Mouse (Mus musculus): Measurements from ENCODE around the gene Scamp2.

Gene Scamp2

GRCm38 (mm10) chr9:57627892-57628291, 67.1 kb downstream of the Scamp2 start:
- DNase-seq (ENCODE audit: low spot score), result no peak

GRCm38 (mm10) chr9:57628717-57629116, 68.0 kb downstream of the Scamp2 start:
- DNase-seq (ENCODE audit: low spot score), result no peak

DNA sequence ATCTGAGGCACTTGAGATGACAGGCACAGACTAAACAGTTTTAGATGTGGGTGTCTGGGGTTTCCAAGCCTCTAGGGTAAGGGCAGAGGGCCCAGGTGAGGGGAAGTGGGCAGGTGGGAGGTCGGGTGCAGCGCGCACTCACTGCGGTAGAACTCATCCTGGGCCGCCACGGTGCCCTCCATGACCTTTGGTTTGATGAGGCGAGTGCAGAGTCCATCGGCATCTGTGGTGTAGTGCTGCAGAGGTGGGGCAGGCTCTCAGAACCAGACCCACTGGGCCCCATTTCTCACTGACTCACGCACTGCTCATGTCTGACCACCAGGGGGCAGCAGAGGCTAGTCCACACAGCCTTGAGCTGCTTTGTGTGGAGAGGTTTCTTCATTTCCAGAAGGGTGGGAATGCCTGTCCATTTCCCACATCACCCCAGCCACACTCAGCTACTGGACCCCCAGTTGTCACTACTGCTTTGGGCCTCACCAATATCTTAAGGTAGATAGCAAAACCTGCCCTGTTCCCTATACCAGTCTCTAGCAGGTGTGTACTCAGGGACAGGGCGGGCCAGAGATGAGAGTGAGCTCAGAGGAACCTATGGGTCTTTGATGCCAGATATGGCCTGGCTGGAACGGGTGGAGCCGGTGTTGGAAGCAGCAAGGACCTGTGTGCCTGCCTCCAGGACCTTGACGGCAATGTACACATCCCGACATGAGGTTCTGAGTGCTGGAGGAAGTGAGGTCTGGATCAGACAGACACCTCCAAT, 68.6 kb downstream of the Scamp2 start:
- peak; percentile 76 for DNase-seq (ENCODE audit: low spot score)

DNA sequence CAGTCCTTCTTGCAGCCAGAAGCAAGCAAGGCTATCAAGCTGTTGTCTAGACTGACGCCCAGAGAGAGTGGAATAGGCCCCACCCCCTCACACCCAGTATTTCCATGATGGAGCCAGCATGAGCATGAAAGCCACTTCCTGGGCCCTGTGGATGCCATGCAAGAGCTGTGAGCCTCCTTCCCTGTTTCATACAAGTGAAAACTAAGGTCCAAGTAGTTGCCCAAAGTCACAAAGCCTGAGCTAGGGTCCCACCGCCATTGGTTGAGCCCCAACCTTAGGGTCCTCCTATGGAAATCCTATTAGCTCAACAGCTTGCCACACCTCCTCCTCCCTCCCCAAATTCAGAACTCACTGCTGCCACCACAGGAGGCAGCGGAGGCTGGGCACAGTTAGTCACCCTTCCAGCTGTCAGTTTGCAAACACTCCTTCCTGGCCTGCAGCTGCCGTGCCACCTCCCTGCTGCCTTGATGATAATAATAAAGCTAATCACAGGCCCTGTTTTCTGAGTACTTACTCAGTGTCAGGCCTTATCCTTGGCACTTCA, 72.8 kb downstream of the Scamp2 start:
- no peak for DNase-seq (ENCODE audit: low spot score)

GRCm38 (mm10) chr9:57637272-57637671, 76.5 kb downstream of the Scamp2 start:
- DNase-seq (ENCODE audit: low spot score), result no peak

DNA sequence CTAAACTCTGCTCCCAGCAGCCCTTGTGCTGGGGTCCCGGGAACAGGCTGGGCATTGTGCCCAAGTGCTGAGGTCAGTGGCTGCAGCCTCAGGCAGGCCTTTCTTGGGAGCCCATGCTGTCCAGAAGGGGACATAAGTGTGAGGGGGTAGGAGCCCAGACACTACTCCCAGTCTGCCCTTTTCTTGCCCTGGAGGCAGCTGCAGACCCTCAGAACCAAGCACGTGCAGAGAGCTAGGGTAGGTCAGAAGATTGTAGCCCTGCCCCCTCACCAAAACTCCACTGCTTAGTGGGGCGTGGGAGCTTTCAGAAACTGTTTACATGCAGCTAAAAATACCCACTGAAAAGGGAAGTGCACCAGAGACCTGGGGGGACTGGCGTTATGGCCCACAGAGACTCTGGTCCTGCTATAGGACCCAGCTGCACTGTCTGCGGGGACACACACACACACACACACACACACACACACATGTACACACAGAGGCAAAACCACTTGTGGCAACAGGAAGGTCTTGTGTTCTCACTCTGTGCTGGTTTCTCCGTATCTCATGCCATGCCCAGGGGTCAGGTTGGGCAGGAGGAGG, 77.1 kb downstream of the Scamp2 start:
- DNase-seq (ENCODE audit: low spot score), result no peak

All from embryo, embryonic 10 days (tissue).